Mouse (Mus musculus): ENCODE results near the gene Dock3. TPM values are rescaled to one million over a fixed set of nuclear protein-coding genes. Genes with fewer than 3 reads are reported as not detected.

Gene Dock3
- total RNA-seq, 2 experiments from 2014 or later, result 97.3 to 116 TPM

Small RNA genes within 50 kb of the gene (microRNA-seq; reads per million reads assigned to microRNA genes)
- gene Gm22238, result 0 reads per million in 2 experiments

Other genes with a start within 250 kb of the Dock3 start
- 1 to 10 TPM; 2.1 to 3.1 TPM for gene Mapkapk3, start 58.0 kb upstream of the Dock3 start, total RNA-seq (2021)
- 1 to 10 TPM; 2.6 to 2.8 TPM for gene Cish, start 64.1 kb upstream of the Dock3 start, total RNA-seq (2021)
- gene Hemk1, start 106.4 kb upstream of the Dock3 start, total RNA-seq (2021), result 10 to 100 TPM; 16.5 to 18.2 TPM
- 1 to 10 TPM; 2.1 to 2.3 TPM for gene 6430571L13Rik, start 108.7 kb upstream of the Dock3 start, total RNA-seq (2021)
- 10 to 100 TPM; 16.8 to 21.2 TPM for gene Cacna2d2, start 167.7 kb upstream of the Dock3 start, total RNA-seq (2021)

Data from layer of hippocampus, postnatal 25 days (tissue).